Mouse (Mus musculus): ENCODE data around the gene Tfip11.

GRCm38 (mm10) chr5:112321376-112321775, 4.8 kb upstream of the Tfip11 start:
- TF ChIP-seq CTCF (IDR thresholded peaks at IDR 0.05; ENCODE audit: low read depth) (no peak), EP300 (IDR thresholded peaks at IDR 0.05; ENCODE audit: low read depth) (no peak)
